Mouse (Mus musculus) cerebellum, postnatal 4 days (tissue): ENCODE measurements around the gene Rnf214.

Experiments used
- DNase-seq, 2 experiments: peaks; one replicate each; pipeline ENCODE4 v3.0.0; 2022; ENCODE audit warnings: low spot score in 2 of 2, mixed read lengths in 1 of 2

The Rnf214 gene

DNA sequence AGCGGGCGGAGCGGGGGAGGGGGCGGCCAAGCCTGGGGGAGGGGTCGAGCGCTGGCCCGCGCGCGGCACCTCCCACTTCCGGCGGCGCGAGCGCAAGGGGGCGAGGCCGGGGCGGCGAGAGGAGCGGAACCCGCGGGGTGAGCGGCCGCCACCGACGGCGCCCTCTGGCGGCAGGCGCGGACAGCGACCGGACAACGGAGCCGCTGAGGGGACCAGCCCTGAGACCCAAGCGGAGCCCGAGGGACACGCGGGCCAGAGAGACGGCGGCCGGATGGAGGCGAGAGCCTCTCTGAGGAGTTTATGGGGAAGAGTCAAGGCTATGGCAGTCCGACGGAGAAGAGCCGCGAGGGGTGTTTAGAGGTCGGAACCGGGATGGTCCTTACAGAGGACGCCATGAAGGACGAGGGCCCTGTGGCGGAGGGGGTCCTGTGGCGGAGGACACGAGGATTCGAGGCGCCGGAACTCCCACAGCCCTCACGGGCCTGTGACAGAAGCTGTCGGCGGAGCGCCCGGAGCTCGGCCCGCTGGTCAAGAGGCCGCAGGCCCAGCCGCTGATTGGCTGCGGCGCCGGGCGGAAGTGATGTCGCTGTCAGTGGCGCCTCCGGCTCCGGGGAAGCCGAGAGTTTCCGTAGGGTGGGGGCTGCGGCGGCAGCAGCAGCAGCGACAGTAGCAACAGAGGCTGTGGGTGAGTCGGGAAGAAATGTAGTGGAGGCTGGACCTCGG is at the start of gene Rnf214, which contains the start of gene Pcsk7:
TSS of gene Rnf214 (minus strand) at position 557 of the 723 bp plus-strand sequence.
TSS of gene Pcsk7 (plus strand) at position 143 of the 723 bp plus-strand sequence.
- peak; percentile 88 to 95 for DNase-seq

- DNase-seq = peak; percentile 56 to 80
Measured at GRCm38 (mm10) chr9:45955107-45955963, 48.6 kb upstream of the Rnf214 start, which contains the start of gene Sidt2. TSS of gene Sidt2 (minus strand) at chr9:45955258.

DNA sequence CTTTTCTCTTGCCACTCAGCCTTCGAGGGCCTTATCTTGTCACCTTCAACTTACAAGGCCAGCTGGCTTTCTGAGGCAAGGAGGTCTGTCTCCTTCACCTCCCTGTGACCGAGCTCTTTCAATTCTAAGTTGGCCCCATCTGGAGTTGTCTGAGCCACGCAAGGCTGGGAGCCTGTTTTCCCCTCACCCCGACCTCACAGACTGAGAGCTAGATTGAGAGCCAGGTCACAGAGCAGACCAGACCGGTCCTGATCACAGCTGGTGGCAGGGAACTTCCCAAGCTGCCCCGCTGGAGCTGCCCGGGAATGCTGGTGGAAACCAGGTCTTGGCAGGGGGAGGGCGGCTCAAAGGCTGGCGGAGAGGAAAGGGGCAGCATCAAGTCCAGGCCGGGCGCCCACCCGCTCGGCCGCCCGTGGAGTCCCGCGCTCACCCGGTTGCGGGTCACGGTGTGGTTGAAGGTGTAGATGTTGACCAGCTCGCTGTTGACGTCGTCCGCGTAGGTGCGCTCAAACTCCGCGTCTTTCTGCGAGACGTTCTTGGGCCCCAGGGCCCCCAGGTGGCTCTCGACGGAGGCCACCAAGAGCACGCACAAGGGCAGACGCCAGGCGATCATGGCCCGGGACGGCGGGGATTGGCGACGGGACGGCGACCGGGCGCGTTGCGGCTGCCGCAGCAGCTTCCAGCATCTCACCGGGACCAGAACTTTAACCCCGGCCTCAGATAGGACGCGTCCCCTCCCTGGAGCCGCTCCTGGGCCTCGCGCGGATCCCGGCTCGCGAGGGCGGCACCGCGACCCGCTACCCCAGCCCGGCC is 47.8 kb upstream of the Rnf214 start:
- peak in 1 of 2 experiments; percentile 46 for DNase-seq

- no peak for DNase-seq
Measured at GRCm38 (mm10) chr9:45953511-45954293, 47.0 kb upstream of the Rnf214 start.

DNA sequence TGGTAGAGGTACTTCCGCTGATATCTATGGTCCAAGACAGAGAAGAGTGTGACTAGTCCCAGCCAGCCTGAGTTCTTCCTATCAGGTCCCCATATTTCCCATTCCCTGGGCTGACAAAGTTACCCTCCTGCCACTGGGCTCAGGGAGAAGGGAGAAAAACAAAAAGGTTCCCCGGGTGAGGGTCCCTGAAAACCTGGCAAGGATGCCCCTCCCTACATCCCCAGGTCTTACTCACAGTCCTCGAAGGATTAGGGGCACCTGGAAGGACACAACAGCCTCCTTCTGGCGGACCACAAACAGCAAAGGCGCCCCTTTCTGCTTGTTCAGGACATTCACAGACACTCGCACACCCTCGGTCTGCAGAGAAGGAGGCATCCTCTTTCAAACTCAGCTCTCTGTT is 46.2 kb upstream of the Rnf214 start:
- no peak for DNase-seq

GRCm38 (mm10) chr9:45952057-45952456 is 45.3 kb upstream of the Rnf214 start:
- no peak for DNase-seq

DNA sequence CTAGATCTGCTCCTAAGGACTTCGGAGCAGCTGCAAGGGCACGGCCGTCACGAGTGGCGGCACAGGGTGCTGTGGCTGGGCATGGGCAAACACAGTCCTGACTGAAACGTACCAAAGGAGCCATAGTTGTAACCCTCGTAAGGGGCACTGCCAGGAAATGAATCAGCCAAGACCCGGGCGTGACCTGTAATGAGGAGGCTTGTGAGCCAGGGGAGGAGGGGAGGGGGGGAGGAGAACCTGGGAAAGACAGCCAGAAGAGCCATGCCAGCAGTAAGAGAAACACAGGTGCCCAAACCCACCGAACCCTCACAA is 40.1 kb upstream of the Rnf214 start:
- DNase-seq = no peak

GRCm38 (mm10) chr9:45946182-45946871 is 39.6 kb upstream of the Rnf214 start:
- DNase-seq = no peak

GRCm38 (mm10) chr9:45945721-45946120 is 39.0 kb upstream of the Rnf214 start:
- DNase-seq = no peak

GRCm38 (mm10) chr9:45944506-45945400 is 38.0 kb upstream of the Rnf214 start:
- no peak for DNase-seq

DNA sequence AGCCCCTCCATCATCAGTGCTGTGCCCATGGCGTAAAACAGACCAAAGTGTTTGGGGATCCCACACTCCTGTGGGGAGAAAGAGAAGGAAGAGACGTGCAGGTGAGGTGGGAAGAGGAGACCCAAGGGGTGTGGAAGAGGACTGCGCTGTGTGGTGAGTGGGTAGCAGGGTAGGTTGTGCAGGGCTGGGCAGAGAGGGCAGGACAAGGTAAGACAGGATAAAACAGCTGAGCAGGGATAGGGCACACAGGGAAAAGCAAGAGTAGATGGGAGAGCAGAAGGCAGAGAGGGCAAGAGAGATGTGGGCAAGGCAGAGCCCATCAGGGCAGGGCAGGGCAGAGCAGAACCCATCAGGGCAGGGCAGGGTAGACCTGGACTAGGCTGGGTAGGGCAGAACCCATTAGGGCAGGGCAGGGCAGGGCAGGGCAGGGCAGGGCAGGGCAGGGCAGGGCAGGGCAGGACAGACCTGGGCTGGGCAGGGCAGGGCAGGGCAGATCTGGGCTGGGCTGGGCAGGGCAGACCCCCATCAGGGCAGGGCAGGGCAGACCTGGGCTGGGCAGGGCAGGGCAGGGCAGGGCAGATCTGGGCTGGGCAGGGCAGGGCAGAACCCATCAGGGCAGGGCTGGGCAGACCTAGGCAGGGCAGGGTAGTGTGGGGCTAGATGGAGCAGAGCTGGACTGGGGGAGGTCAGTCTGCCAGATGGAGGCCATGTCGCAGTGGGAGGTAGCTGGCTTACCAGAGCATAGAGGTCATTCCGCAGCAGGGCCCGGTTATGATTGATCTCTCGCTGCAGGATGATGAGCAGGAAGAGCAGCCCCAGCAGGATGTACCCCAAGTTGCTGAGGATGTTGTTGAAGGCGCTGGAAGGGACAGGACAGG is 37.2 kb upstream of the Rnf214 start:
- no peak for DNase-seq

DNA sequence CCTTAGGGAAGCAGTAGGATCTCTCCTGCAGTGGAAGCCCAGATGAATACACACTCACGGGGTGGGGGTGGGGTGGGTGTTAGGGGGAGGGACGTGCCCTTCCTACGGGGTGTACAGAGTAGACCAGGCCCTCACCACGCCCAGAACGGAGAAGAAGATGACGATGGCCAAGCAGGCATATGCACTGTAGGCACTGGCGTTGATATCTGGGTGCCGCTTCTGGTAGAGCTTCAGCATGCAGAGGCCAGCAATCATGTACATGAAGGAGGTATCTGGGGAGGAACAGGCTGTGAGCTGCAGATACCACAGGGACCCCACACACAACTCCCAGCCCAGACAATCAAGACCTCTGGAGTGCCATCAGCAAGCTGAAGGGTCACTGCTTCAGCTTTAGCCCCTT is 36.2 kb upstream of the Rnf214 start:
- DNase-seq = no peak

DNA sequence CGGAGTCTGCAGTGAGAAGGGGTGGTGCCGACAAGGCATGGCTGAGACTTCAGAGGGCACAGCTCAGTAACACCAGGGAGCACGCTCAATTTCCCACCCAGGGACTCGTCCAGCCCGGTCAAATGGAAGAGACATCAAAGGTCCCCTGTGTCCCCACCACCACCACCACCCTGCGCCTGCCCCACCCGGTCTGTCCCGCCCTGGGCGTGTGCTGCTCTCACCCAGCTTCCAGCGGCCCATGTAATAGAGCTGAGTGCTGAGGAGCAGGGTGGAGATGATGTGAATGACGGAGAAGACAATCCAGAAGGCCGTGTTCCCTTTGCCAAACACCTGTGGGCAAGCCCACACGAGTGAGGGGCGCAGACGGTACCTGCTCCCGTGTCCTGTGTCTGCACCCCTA is 35.8 kb upstream of the Rnf214 start:
- no peak for DNase-seq

GRCm38 (mm10) chr9:45941329-45941888 is 34.7 kb upstream of the Rnf214 start:
- no peak for DNase-seq

GRCm38 (mm10) chr9:45939794-45940193 is 33.1 kb upstream of the Rnf214 start:
- no peak for DNase-seq

GRCm38 (mm10) chr9:45938952-45939637 is 32.4 kb upstream of the Rnf214 start:
- DNase-seq = no peak

- DNase-seq = no peak
Measured at GRCm38 (mm10) chr9:45938088-45938487, 31.4 kb upstream of the Rnf214 start.

GRCm38 (mm10) chr9:45936883-45937282 is 30.2 kb upstream of the Rnf214 start:
- DNase-seq = peak in 1 of 2 experiments; percentile 68
